ENCODE assay signal across 8 mouse cellular contexts in genomic region chr12:82169571-82170431, GRCm38 (mm10). TPM values are rescaled to one million over a fixed set of nuclear protein-coding genes. Genes with fewer than 3 reads are reported as not detected.
A peak's percentile ranks its signal among the peaks of the same experiment; 100 is the strongest.
DNase-seq lines count a peak whose midpoint lies in the region; ATAC-seq lines count a peak whose summit lies in the region.

No protein-coding gene starts in this region.

- no peaks in the 10 kb centered on the region for H3K27me3 ChIP-seq in embryonic facial prominence, embryonic 13.5 days
- no peaks in the 10 kb centered on the region for H3K27me3 ChIP-seq in heart, embryonic 11.5 days (ENCODE audit: control insufficient read depth, insufficient read depth, low read length)
- H3K27me3 ChIP-seq in kidney, embryonic 15.5 days, result no peaks in the 10 kb centered on the region
- no peaks in the 10 kb centered on the region for H3K27me3 ChIP-seq in limb, embryonic 15.5 days
- H3K27me3 ChIP-seq in midbrain, embryonic 16.5 days (ENCODE audit: control insufficient read depth, insufficient read depth, low read depth, low read length), result no peaks in the 10 kb centered on the region

- H3K27ac ChIP-seq in embryonic facial prominence, embryonic 13.5 days, result peak overlapping the region; percentile 97
- H3K27ac ChIP-seq in heart, embryonic 11.5 days (ENCODE audit: low read depth, low read length), result peak overlapping the region; percentile 96
- peak overlapping the region; percentile 96 for H3K27ac ChIP-seq in kidney, embryonic 15.5 days
- peak overlapping the region; percentile 95 for H3K27ac ChIP-seq in limb, embryonic 15.5 days
- H3K27ac ChIP-seq in midbrain, embryonic 16.5 days (ENCODE audit: low read length), result peak overlapping the region; percentile 90

- H3K4me1 ChIP-seq in embryonic facial prominence, embryonic 13.5 days, result peaks cover 39% of the 10 kb centered on the region
- H3K4me1 ChIP-seq in heart, embryonic 11.5 days (ENCODE audit: control insufficient read depth, insufficient read depth, low read length), result peaks cover 16% of the 10 kb centered on the region
- peaks cover 52% of the 10 kb centered on the region for H3K4me1 ChIP-seq in kidney, embryonic 15.5 days
- H3K4me1 ChIP-seq in limb, embryonic 15.5 days, result peaks cover 40% of the 10 kb centered on the region
- H3K4me1 ChIP-seq in midbrain, embryonic 16.5 days (ENCODE audit: control insufficient read depth, insufficient read depth, low read length), result peaks cover 29% of the 10 kb centered on the region

- under 1% methylated on average over 79 of the region's 109 CpGs for WGBS in embryonic facial prominence, embryonic 13.5 days
- under 1% methylated on average over 93 of the region's 109 CpGs for WGBS in heart, embryonic 11.5 days (ENCODE audit: insufficient replicate concordance)
- WGBS in kidney, embryonic 15.5 days, result under 1% methylated on average over 80 of the region's 109 CpGs
- WGBS in limb, embryonic 15.5 days, result under 1% methylated on average over 82 of the region's 109 CpGs
- WGBS in midbrain, embryonic 16.5 days, result 0% methylated on average over 81 of the region's 109 CpGs

- H3K36me3 ChIP-seq in embryonic facial prominence, embryonic 13.5 days, result no peaks in the 10 kb centered on the region
- H3K36me3 ChIP-seq in heart, embryonic 11.5 days (ENCODE audit: control insufficient read depth, insufficient read depth, low read length), result no peaks in the 10 kb centered on the region
- no peaks in the 10 kb centered on the region for H3K36me3 ChIP-seq in kidney, embryonic 15.5 days
- no peaks in the 10 kb centered on the region for H3K36me3 ChIP-seq in limb, embryonic 15.5 days
- H3K36me3 ChIP-seq in midbrain, embryonic 16.5 days (ENCODE audit: control insufficient read depth, insufficient read depth, low read length), result no peaks in the 10 kb centered on the region

- peak; percentile 84 for DNase-seq in 3134 (ENCODE audit: extremely low read depth, insufficient read length, low spot score)
- DNase-seq in adrenal gland, postnatal 14 days, result peak; percentile 85
- DNase-seq in spleen, postnatal 14 days (ENCODE audit: low spot score in 2 of 2), result peak; percentile 20 to 38

- H3K4me2 ChIP-seq in embryonic facial prominence, embryonic 13.5 days, result peak overlapping the region; percentile 88
- H3K4me2 ChIP-seq in heart, embryonic 11.5 days, result peak overlapping the region; percentile 89
- H3K4me2 ChIP-seq in kidney, embryonic 15.5 days, result peak overlapping the region; percentile 86
- H3K4me2 ChIP-seq in limb, embryonic 15.5 days, result peak overlapping the region; percentile 89
- H3K4me2 ChIP-seq in midbrain, embryonic 16.5 days (ENCODE audit: low read length), result peak overlapping the region; percentile 97

- H3K9me3 ChIP-seq in embryonic facial prominence, embryonic 13.5 days, result no peaks in the 10 kb centered on the region
- H3K9me3 ChIP-seq in heart, embryonic 11.5 days (replicated peaks; ENCODE audit: control insufficient read depth, low read length), result no peaks in the 10 kb centered on the region
- H3K9me3 ChIP-seq in kidney, embryonic 15.5 days (replicated peaks), result no peaks in the 10 kb centered on the region
- H3K9me3 ChIP-seq in limb, embryonic 15.5 days, result no peaks in the 10 kb centered on the region
- no peaks in the 10 kb centered on the region for H3K9me3 ChIP-seq in midbrain, embryonic 16.5 days (replicated peaks; ENCODE audit: control insufficient read depth, low read length, poor library complexity, severe bottlenecking)

- H3K4me3 ChIP-seq in embryonic facial prominence, embryonic 13.5 days, result peak overlapping the region; percentile 89
- peak overlapping the region; percentile 89 for H3K4me3 ChIP-seq in heart, embryonic 11.5 days (ENCODE audit: low read depth, low read length)
- peak overlapping the region; percentile 87 for H3K4me3 ChIP-seq in kidney, embryonic 15.5 days (replicated peaks)
- peak overlapping the region; percentile 89 for H3K4me3 ChIP-seq in limb, embryonic 15.5 days
- H3K4me3 ChIP-seq in midbrain, embryonic 16.5 days (ENCODE audit: low read depth, low read length), result peak overlapping the region; percentile 89

- peak; percentile 62 for ATAC-seq in embryonic facial prominence, embryonic 13.5 days (ENCODE audit: insufficient number of reproducible peaks, insufficient read depth, low FRiP score, low TSS enrichment, low read depth)
- peak; percentile 71 for ATAC-seq in heart, embryonic 11.5 days (replicated peaks; ENCODE audit: insufficient number of reproducible peaks, low FRiP score, low TSS enrichment)
- ATAC-seq in kidney, embryonic 15.5 days (replicated peaks; ENCODE audit: low FRiP score), result peak; percentile 81
- peak; percentile 49 for ATAC-seq in limb, embryonic 15.5 days (ENCODE audit: insufficient number of reproducible peaks, low FRiP score, low TSS enrichment, low read depth)
- peak; percentile 74 for ATAC-seq in midbrain, embryonic 16.5 days

- H3K9ac ChIP-seq in embryonic facial prominence, embryonic 13.5 days, result peak overlapping the region; percentile 96
- H3K9ac ChIP-seq in heart, embryonic 11.5 days (ENCODE audit: low read depth, low read length), result peak overlapping the region; percentile 97
- H3K9ac ChIP-seq in kidney, embryonic 15.5 days, result peak overlapping the region; percentile 94
- peak overlapping the region; percentile 90 for H3K9ac ChIP-seq in limb, embryonic 15.5 days
- H3K9ac ChIP-seq in midbrain, embryonic 16.5 days (ENCODE audit: low read depth, low read length), result peak overlapping the region; percentile 86

RNA-seq across cellular contexts. Expression of gene Sipa1l1, which starts 0.7 kb away (rescaled TPM):
- total RNA-seq in adrenal gland, postnatal 14 days (2021), result 31.5 and 39.9 TPM in 2 replicates
- 34.8 and 36.5 TPM in 2 replicates for polyA plus RNA-seq in embryonic facial prominence, embryonic 13.5 days (2015; fragmentation: Nextera tagmentation; extraction: Ambion mirVana)
- 33.5 and 37.2 TPM in 2 replicates for polyA plus RNA-seq in heart, embryonic 11.5 days (2014; fragmentation: Nextera tagmentation; extraction: Ambion mirVana)
- polyA plus RNA-seq in kidney, embryonic 15.5 days (2015; fragmentation: Nextera tagmentation; extraction: Ambion mirVana), result 38.1 and 39.8 TPM in 2 replicates
- polyA plus RNA-seq in limb, embryonic 15.5 days (2015; fragmentation: Nextera tagmentation; extraction: Ambion mirVana), result 31.9 and 39.0 TPM in 2 replicates
- polyA plus RNA-seq in midbrain, embryonic 16.5 days (2015; fragmentation: Nextera tagmentation; extraction: Ambion mirVana), result 11.2 and 13.5 TPM in 2 replicates

Comparison
In these comparisons a context has a peak if more than half of its experiments do, and no peak if none do; other contexts are left out.
1. Peak in every context shown above with its lines: DNase-seq, ATAC-seq, H3K4me3 ChIP-seq and H3K27ac ChIP-seq.
2. DNase-seq: peak in every context shown above with its lines; median percentile 85 in adrenal gland, postnatal 14 days; 84 in 3134; 29 in spleen, postnatal 14 days.